Mouse (Mus musculus) midbrain, embryonic 16.5 days (tissue): Measurements from ENCODE around the gene Cntd1. TPM values are rescaled to one million over a fixed set of nuclear protein-coding genes. Genes with fewer than 3 reads are reported as not detected.

ENCODE experiments used
- ATAC-seq: fragments of 200-750 bp; cut with Nextera tagmentation; 2 replicates; pipeline ENCODE4 v1.8.0; 2017; ENCODE audit warnings: moderate TSS enrichment
- H3K27ac ChIP-seq: fragments of 300-500 bp; sonication (generic); 2 replicates; pipeline ENCODE4 v1.5.1; 2014; ENCODE audit warnings: mild to moderate bottlenecking, low read length, mixed read lengths
- H3K27me3 ChIP-seq: fragments of 300-500 bp; sonication (generic); 2 replicates; pipeline ENCODE4 v1.6.1; 2014; ENCODE audit warnings: low read depth, low read length, mixed read lengths; ENCODE audit not compliant: control insufficient read depth, insufficient read depth
- H3K36me3 ChIP-seq: fragments of 300-500 bp; sonication (generic); 2 replicates; pipeline ENCODE4 v1.6.1; 2014; ENCODE audit warnings: mild to moderate bottlenecking, low read length, moderate library complexity, mixed read lengths; ENCODE audit not compliant: control insufficient read depth, insufficient read depth
- H3K4me1 ChIP-seq: fragments of 300-500 bp; sonication (generic); 2 replicates; pipeline ENCODE4 v1.6.1; 2014; ENCODE audit warnings: mild to moderate bottlenecking, low read length, mixed read lengths; ENCODE audit not compliant: control insufficient read depth, insufficient read depth
- H3K4me2 ChIP-seq: fragments of 300-500 bp; sonication (generic); 2 replicates; pipeline ENCODE4 v1.6.1; 2014; ENCODE audit warnings: mild to moderate bottlenecking, low read length, mixed read lengths
- H3K4me3 ChIP-seq: fragments of 300-500 bp; sonication (generic); 2 replicates; pipeline ENCODE4 v1.5.1; 2014; ENCODE audit warnings: low read depth, mild to moderate bottlenecking, low read length, moderate library complexity, mixed read lengths
- H3K9ac ChIP-seq: fragments of 300-500 bp; sonication (generic); 2 replicates; pipeline ENCODE4 v1.6.1; 2014; ENCODE audit warnings: low read depth, low read length, mixed read lengths
- H3K9me3 ChIP-seq: fragments of 300-500 bp; sonication (generic); replicated peaks from 2 replicates; pipeline ENCODE4 v1.6.1; 2014; ENCODE audit warnings: mild to moderate bottlenecking, low read length, mixed read lengths; ENCODE audit not compliant: control insufficient read depth, poor library complexity, severe bottlenecking
- whole genome bisulfite sequencing: fragments of 180-500 bp; shearing (Covaris S2); extraction: QIAGEN DNeasy Blood & Tissue Kit; methylation state at CpG from one replicate; pipeline ENCODE4 v1.1.7; 2014; 5-methylcytosine and 5-hydroxymethylcytosine counted together
- polyA plus RNA-seq: library from polyadenylated mRNA; unstranded; fragments of >200 nt; fragmentation: Nextera tagmentation; extraction: Ambion mirVana; gene quantifications from 2 replicates; pipeline ENCODE4 v1.2.1, GENCODE M21; 2015

Gene Cntd1
- polyA plus RNA-seq, 1 experiment from 2014 or later: 0.80 TPM

GRCm38 (mm10) chr11:101276319-101277070 lies 2.3 kb upstream of the Cntd1 start:
- Histone ChIP-seq H3K36me3 (no peaks in the 10 kb centered on the region), H3K27ac (no peak overlapping the region), H3K27me3 (no peaks in the 10 kb centered on the region), H3K4me3 (no peak overlapping the region), H3K4me1 (peaks cover 20% of the 10 kb centered on the region), H3K4me2 (0 out of 2 replicates have a peak overlapping the region, but pooled peaks have one; percentile 11), H3K9ac (no peak overlapping the region), H3K9me3 (no peaks in the 10 kb centered on the region)
- WGBS: 24% methylated on average over 26 of the region's 27 CpGs
- no peak for ATAC-seq

- H3K4me2 ChIP-seq: peak overlapping the region; percentile 72
- ATAC-seq: no peak
- H3K4me1 ChIP-seq: peaks cover 20% of the 10 kb centered on the region
- H3K9ac ChIP-seq: peak overlapping the region; percentile 81
- 79% methylated on average over 12 of the region's 12 CpGs for WGBS
- no peaks in the 10 kb centered on the region for H3K27me3 ChIP-seq
- H3K27ac ChIP-seq: no peak overlapping the region
- H3K36me3 ChIP-seq: no peaks in the 10 kb centered on the region
- peak overlapping the region; percentile 74 for H3K4me3 ChIP-seq
- H3K9me3 ChIP-seq: no peaks in the 10 kb centered on the region
Measured at GRCm38 (mm10) chr11:101277381-101278222, 1.2 kb upstream of the Cntd1 start.

- Histone ChIP-seq H3K27ac (no peak overlapping the region), H3K4me1 (peaks cover 20% of the 10 kb centered on the region), H3K4me3 (peak overlapping the region; percentile 74), H3K9ac (no peak overlapping the region), H3K27me3 (no peaks in the 10 kb centered on the region), H3K9me3 (no peaks in the 10 kb centered on the region), H3K4me2 (peak overlapping the region; percentile 72), H3K36me3 (no peaks in the 10 kb centered on the region)
- 55% methylated on average over 14 of the region's 14 CpGs for WGBS
- ATAC-seq: peak; percentile 27
Measured at GRCm38 (mm10) chr11:101279193-101279569, 369 bp downstream of the Cntd1 start.

GRCm38 (mm10) chr11:101280837-101281236 lies 2.0 kb downstream of the Cntd1 start:
- Histone ChIP-seq H3K4me3 (no peak overlapping the region), H3K4me2 (no peak overlapping the region), H3K36me3 (no peaks in the 10 kb centered on the region), H3K27ac (no peak overlapping the region), H3K27me3 (no peaks in the 10 kb centered on the region), H3K9ac (no peak overlapping the region), H3K4me1 (peaks cover 20% of the 10 kb centered on the region), H3K9me3 (no peaks in the 10 kb centered on the region)
- 42% methylated on average over 7 of the region's 7 CpGs for WGBS
- ATAC-seq: no peak

- no peak overlapping the region for H3K9ac ChIP-seq
- peaks cover 7% of the 10 kb centered on the region for H3K4me1 ChIP-seq
- 28% methylated on average over 5 of the region's 5 CpGs for WGBS
- ATAC-seq: no peak
- no peaks in the 10 kb centered on the region for H3K9me3 ChIP-seq
- H3K27ac ChIP-seq: no peak overlapping the region
- no peak overlapping the region for H3K4me2 ChIP-seq
- H3K4me3 ChIP-seq: no peak overlapping the region
- H3K27me3 ChIP-seq: no peaks in the 10 kb centered on the region
- no peaks in the 10 kb centered on the region for H3K36me3 ChIP-seq
Measured at GRCm38 (mm10) chr11:101282896-101283295, 4.1 kb downstream of the Cntd1 start.

- H3K27me3 ChIP-seq: no peaks in the 10 kb centered on the region
- H3K9me3 ChIP-seq: no peaks in the 10 kb centered on the region
- ATAC-seq: no peak
- peaks cover 3% of the 10 kb centered on the region; the same call in 1 of the 2 replicates for H3K4me1 ChIP-seq
- no peak overlapping the region for H3K9ac ChIP-seq
- 73% methylated on average over 4 of the region's 4 CpGs for WGBS
- H3K4me2 ChIP-seq: no peak overlapping the region
- H3K27ac ChIP-seq: no peak overlapping the region
- H3K36me3 ChIP-seq: no peaks in the 10 kb centered on the region
- H3K4me3 ChIP-seq: no peak overlapping the region
Measured at GRCm38 (mm10) chr11:101283805-101284204, 5.0 kb downstream of the Cntd1 start.

- 88% methylated on average over 9 of the region's 9 CpGs for WGBS
- H3K4me3 ChIP-seq: no peak overlapping the region
- H3K4me1 ChIP-seq: no peaks in the 10 kb centered on the region
- H3K4me2 ChIP-seq: no peak overlapping the region
- no peaks in the 10 kb centered on the region for H3K9me3 ChIP-seq
- H3K27me3 ChIP-seq: no peaks in the 10 kb centered on the region
- no peak overlapping the region for H3K27ac ChIP-seq
- no peak for ATAC-seq
- H3K9ac ChIP-seq: no peak overlapping the region
- H3K36me3 ChIP-seq: peaks cover 8% of the 10 kb centered on the region
Measured at GRCm38 (mm10) chr11:101287306-101287705, 8.5 kb downstream of the Cntd1 start.

- H3K27me3 ChIP-seq: no peaks in the 10 kb centered on the region
- no peak for ATAC-seq
- WGBS: 96% methylated on average over 8 of the region's 8 CpGs
- no peaks in the 10 kb centered on the region for H3K4me1 ChIP-seq
- H3K9ac ChIP-seq: no peak overlapping the region
- peaks cover 20% of the 10 kb centered on the region for H3K36me3 ChIP-seq
- no peaks in the 10 kb centered on the region for H3K9me3 ChIP-seq
- no peak overlapping the region for H3K27ac ChIP-seq
- H3K4me3 ChIP-seq: no peak overlapping the region
- H3K4me2 ChIP-seq: no peak overlapping the region
Measured at GRCm38 (mm10) chr11:101291231-101291630, 12.4 kb downstream of the Cntd1 start.

GRCm38 (mm10) chr11:101295191-101295590 lies 16.4 kb downstream of the Cntd1 start:
- Histone ChIP-seq H3K36me3 (peaks cover 24% of the 10 kb centered on the region), H3K4me2 (no peak overlapping the region), H3K9ac (no peak overlapping the region), H3K4me3 (no peak overlapping the region), H3K9me3 (no peaks in the 10 kb centered on the region), H3K4me1 (peaks cover under 1% of the 10 kb centered on the region), H3K27me3 (no peaks in the 10 kb centered on the region), H3K27ac (no peak overlapping the region)
- ATAC-seq: no peak
- 95% methylated on average over 8 of the region's 8 CpGs for WGBS
